Mouse (Mus musculus) ES-E14 (cell line): Measurements from ENCODE around the gene Sbno2. TPM values are rescaled to one million over a fixed set of nuclear protein-coding genes. Genes with fewer than 3 reads are reported as not detected.
"Not testable (repeated sequence)": the region's sequence is repeated elsewhere in the genome, so short reads cannot be mapped to it uniquely, and the experiment has no call there.

ENCODE experiments used
- DNase-seq: peaks from one replicate; pipeline ENCODE4 v3.0.0-alpha.2; 2013; ENCODE audit warnings: low read depth, low spot score
- H3K27ac ChIP-seq: 2 replicates; pipeline ENCODE4 v1.5.1; 2012; ENCODE audit warnings: low read depth, mild to moderate bottlenecking, low read length, moderate library complexity, mixed read lengths; ENCODE audit not compliant: poor library complexity, insufficient read depth, severe bottlenecking
- H3K36me3 ChIP-seq: 2 replicates; pipeline ENCODE4 v1.6.1; 2012; ENCODE audit warnings: mild to moderate bottlenecking, low read length, moderate library complexity, mixed read lengths; ENCODE audit not compliant: control insufficient read depth, poor library complexity, insufficient read depth, severe bottlenecking
- H3K4me1 ChIP-seq, 2 experiments: fragments of 150-350 bp in 1 of 2; sonication (generic) in 1 of 2; 2 replicates each; pipeline ENCODE4 v1.6.1; 2012; ENCODE audit warnings: low read length in 2 of 2, mild to moderate bottlenecking in 1 of 2, mixed read lengths in 1 of 2; ENCODE audit not compliant: control insufficient read depth in 2 of 2, insufficient read depth in 2 of 2, poor library complexity in 1 of 2
- H3K4me3 ChIP-seq, 2 experiments: fragments of 150-350 bp in 1 of 2; sonication (generic) in 1 of 2; 2 replicates each; pipeline ENCODE4 v1.5.1; 2012; ENCODE audit warnings: low read length in 2 of 2, low read depth in 1 of 2, mild to moderate bottlenecking in 1 of 2, mixed read lengths in 1 of 2; ENCODE audit not compliant: insufficient read depth in 1 of 2, poor library complexity in 1 of 2, severe bottlenecking in 1 of 2
- H3K9ac ChIP-seq: 2 replicates; pipeline ENCODE4 v1.6.1; 2012; ENCODE audit warnings: low read depth, mild to moderate bottlenecking, low read length, mixed read lengths; ENCODE audit not compliant: poor library complexity, insufficient read depth, severe bottlenecking
- H3K9me3 ChIP-seq: fragments of 150-350 bp; sonication (generic); 2 replicates; pipeline ENCODE4 v1.6.1; 2012; ENCODE audit warnings: low read depth, mild to moderate bottlenecking, low read length; ENCODE audit not compliant: control insufficient read depth, insufficient read depth
- CHD2 ChIP-seq: IDR thresholded peaks from 2 replicates; pipeline ENCODE4 v1.6.1; 2014; ENCODE audit warnings: mild to moderate bottlenecking, low read depth, low read length, inconsistent platforms
- HCFC1 ChIP-seq: IDR thresholded peaks from 2 replicates; pipeline ENCODE4 v1.6.1; 2012; ENCODE audit warnings: low read length, inconsistent platforms, borderline replicate concordance; ENCODE audit not compliant: insufficient read depth
- MAFK ChIP-seq: IDR thresholded peaks from 2 replicates; pipeline ENCODE4 v1.6.1; 2014; ENCODE audit warnings: mild to moderate bottlenecking, low read depth, low read length, inconsistent platforms; ENCODE audit not compliant: insufficient read depth
- ZC3H11A ChIP-seq: IDR thresholded peaks from 2 replicates; pipeline ENCODE4 v1.6.1; 2012; ENCODE audit warnings: low read depth, mild to moderate bottlenecking, inconsistent platforms, low read length, borderline replicate concordance
- ZNF384 ChIP-seq: IDR thresholded peaks from 2 replicates; pipeline ENCODE4 v1.6.1; 2012; ENCODE audit warnings: low read depth, low read length, inconsistent platforms
- in situ Hi-C, 2 experiments: fragments of 600-800 bp; cut with MboI; formaldehyde crosslinking; loops; one replicate each; pipeline ENCODE4 v1.15.1; 2025; ENCODE audit warnings: low sequenced_read_pairs in 2 of 2, inconsistent platforms in 1 of 2; ENCODE audit not compliant: unreplicated experiment in 2 of 2
- total RNA-seq: library from RNA; depleted of rRNA; stranded (reverse); fragments of 300-350 nt; gene quantifications from 2 replicates; pipeline ENCODE4 v1.2.3, GENCODE M21; 2012

Sbno2 gene
- total RNA-seq, 1 experiment: 36.6 TPM

GRCm38 (mm10) chr10:80045364-80045763, 60.0 kb downstream of the Sbno2 start:
- H3K9me3 ChIP-seq, in situ Hi-C loops, DNase-seq, H3K36me3 ChIP-seq, H3K4me3 ChIP-seq: not testable (repeated sequence)
- H3K9ac ChIP-seq: peak overlapping the region; percentile 41; the same call in 1 of the 2 replicates
- peak; percentile 88 for TF ChIP-seq ZNF384
- peak overlapping the region; percentile 88 for H3K27ac ChIP-seq
- peaks cover 13 to 30% of the 10 kb centered on the region in 2 experiments for H3K4me1 ChIP-seq

DNA sequence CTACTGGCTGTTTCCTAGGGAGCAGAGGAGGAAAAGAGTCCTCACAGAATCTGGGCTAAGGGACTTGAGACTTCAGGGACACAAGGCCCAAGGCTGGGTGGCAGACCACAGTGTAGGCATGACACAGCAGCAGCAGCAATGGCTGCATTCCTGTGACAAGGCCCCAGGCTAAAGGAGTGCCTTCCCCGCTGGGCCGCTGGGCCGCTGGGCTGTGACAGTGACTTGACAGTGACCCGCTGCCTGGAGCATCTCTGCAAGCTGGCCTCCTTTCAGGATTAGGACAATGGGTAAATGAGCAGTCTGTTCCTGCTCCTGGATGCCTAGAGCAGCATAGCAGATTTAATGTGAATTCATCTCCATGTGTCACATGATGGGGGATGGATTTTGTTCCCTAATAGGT, 61.3 kb downstream of the Sbno2 start:
- Histone ChIP-seq H3K36me3 (no peaks in the 10 kb centered on the region), H3K4me1 (peaks cover 5 to 24% of the 10 kb centered on the region in 2 experiments), H3K9me3 (no peaks in the 10 kb centered on the region), H3K4me3 (no peak overlapping the region), H3K27ac (peak overlapping the region; percentile 50), H3K9ac (no peak overlapping the region)
- no peak for DNase-seq
- in situ Hi-C loops: no loop called here
- no peak for TF ChIP-seq CHD2
- TF ChIP-seq ZC3H11A: no peak
- no peak for TF ChIP-seq HCFC1
- no peak for TF ChIP-seq ZNF384
- TF ChIP-seq MAFK: peak; percentile 51; the same call in 1 of the 2 replicates

DNA sequence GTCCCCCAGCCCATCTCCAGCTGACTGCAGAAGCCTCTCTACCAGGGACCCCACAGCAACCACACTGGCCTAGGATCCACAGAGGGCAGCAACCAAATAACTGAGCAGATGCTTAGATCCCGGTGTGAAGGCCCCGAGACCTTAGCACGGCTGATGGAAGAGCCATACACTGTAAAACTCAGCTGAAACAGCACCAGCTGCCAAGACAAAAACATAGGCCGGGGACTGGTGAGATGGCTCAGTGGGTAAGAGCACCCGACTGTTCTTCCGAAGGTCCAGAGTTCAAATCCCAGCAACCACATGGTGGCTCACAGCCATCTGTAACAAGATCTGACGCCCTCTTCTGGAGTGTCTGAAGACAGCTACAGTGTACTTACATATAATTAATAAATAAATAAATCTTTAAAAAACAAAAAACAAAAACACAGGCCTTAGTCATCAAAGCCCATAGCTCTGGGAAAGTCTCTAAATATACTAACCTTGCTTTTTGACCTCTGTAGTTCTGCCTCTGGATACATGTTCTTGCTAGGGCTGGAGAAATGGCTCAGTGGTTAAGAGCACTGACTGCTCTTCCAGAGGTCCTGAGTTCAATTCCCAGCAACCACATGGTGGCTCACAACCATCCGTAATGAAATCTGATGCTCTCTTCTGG, 63.8 kb downstream of the Sbno2 start:
- H3K4me3 ChIP-seq, H3K9me3 ChIP-seq, H3K9ac ChIP-seq, DNase-seq, H3K27ac ChIP-seq, in situ Hi-C loops: not testable (repeated sequence)
- H3K36me3 ChIP-seq: peaks cover 21% of the 10 kb centered on the region
- H3K4me1 ChIP-seq: peaks cover under 1 to 21% of the 10 kb centered on the region in 2 experiments; a peak in 3 of 4 replicates

DNA sequence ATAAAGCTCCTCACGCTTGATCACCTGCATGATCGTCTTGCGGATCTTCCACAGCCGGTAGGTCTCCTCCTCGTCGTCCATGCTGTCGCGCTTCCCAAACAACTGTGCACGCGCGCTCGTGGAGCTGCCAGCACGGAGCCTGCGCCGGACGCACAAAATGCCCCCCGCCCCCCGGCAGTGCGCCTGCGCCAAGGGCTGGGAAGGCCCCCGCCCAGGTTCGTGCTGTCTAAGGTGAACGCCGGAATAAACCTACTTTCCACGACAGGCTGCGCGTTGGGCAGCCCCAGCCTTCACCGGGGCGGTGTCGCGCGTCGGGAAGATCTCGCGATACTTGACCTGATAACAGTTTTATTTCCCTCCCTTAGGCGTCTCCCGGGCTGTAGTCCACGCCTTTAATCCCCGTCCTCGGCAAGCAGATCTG, 65.8 kb downstream of the Sbno2 start, which contains the start of gene Polr2e:
Gene Polr2e (minus strand): TSS at position 237 of the 421 bp plus-strand sequence.
- Histone ChIP-seq H3K9ac (peak within 1 kb of the TSS; percentile 91), H3K9me3 (no peaks in the 10 kb centered on the region), H3K4me1 (peaks cover 0 to 17% of the 10 kb centered on the region in 2 experiments; a peak in 3 of 4 replicates), H3K36me3 (peaks cover 39% of the 10 kb centered on the region), H3K4me3 (peak within 1 kb of the TSS; percentile 82 to 97), H3K27ac (peak within 1 kb of the TSS; percentile 56)
- in situ Hi-C loops: no loop called here
- TF ChIP-seq ZC3H11A (no peak), MAFK (no peak), ZNF384 (no peak), CHD2 (peak; percentile 97), HCFC1 (peak; percentile 68)
- peak; percentile 98 for DNase-seq

DNA sequence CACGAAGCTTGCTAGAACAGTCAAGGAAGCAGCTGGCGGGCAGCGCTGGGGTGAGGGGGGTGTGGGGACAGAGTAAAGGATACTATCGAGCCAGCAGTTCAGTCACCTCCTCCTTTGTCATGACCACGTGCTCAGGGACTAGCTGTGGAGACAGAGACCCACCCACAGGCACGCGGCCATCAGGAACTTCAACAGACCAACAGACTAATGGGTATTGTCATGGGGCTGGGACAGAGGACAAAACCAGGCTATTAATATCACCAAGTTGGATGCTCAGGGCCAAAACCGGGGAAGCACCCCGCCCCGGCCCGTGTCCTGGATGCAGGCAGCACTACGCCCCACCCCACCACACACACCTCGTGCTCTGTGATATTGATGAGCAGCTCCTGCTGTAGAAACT, 68.5 kb downstream of the Sbno2 start:
- Histone ChIP-seq H3K36me3 (peaks cover 39% of the 10 kb centered on the region), H3K9ac (no peak overlapping the region), H3K4me1 (peaks cover 6 to 23% of the 10 kb centered on the region in 2 experiments), H3K9me3 (no peaks in the 10 kb centered on the region), H3K4me3 (no peak overlapping the region), H3K27ac (no peak overlapping the region)
- in situ Hi-C loops: no loop called here
- DNase-seq: no peak
- TF ChIP-seq ZNF384 (no peak), ZC3H11A (no peak)
